Mouse (Mus musculus) E14TG2a.4 (cell line): ENCODE measurements around the gene Gdf11.

ENCODE experiments used
- CTCF ChIP-seq: conservative IDR thresholded peaks from 2 replicates; pipeline ENCODE4 v1.5.1; 2014; ENCODE audit warnings: low read length
- NANOG ChIP-seq: IDR thresholded peaks from 2 replicates; pipeline ENCODE4 v1.6.1; 2014; ENCODE audit warnings: borderline replicate concordance, low read length, mixed read lengths

DNA sequence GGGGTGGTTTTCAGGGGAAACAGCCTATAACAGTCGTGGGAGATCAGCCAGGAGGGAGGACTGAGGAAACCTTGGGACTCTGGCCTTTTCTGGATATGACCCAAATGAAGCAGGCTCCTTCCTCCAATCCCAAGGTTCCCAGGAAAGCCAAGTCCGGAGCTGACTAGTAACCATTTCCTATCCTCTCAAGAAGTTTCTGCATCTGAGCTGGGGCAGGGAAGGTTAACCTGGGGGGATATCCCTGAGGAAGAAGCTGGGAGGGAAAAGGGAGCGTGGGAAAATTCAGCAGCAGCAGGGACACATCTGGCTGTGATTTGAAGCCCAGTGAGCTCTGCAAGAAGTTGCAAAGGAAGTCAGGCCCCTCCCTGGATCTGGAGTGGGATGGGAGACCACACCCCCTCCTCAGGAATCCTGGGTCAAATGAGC lies 29.2 kb upstream of the Gdf11 start:
- TF ChIP-seq CTCF: no peak
- no peak for TF ChIP-seq NANOG
